Mouse (Mus musculus) olfactory bulb, adult 2 months (tissue): ENCODE results near the gene Tmprss4. TPM values are rescaled to one million over a fixed set of nuclear protein-coding genes. Genes with fewer than 3 reads are reported as not detected.

Experiments
- H3K27ac ChIP-seq: fragments of 200-500 bp; 2 replicates; pipeline ENCODE4 v1.5.1; 2012; ENCODE audit warnings: low read depth, low read length; ENCODE audit not compliant: insufficient read depth
- H3K4me1 ChIP-seq: fragments of 200-500 bp; 2 replicates; pipeline ENCODE4 v1.6.1; 2012; ENCODE audit warnings: low read length; ENCODE audit not compliant: control insufficient read depth, insufficient read depth
- H3K4me3 ChIP-seq: fragments of 200-500 bp; 2 replicates; pipeline ENCODE4 v1.5.1; 2012; ENCODE audit warnings: mild to moderate bottlenecking, low read depth, low read length, moderate library complexity; ENCODE audit not compliant: insufficient read depth
- CTCF ChIP-seq: fragments of 200-500 bp; IDR thresholded peaks from 2 replicates; pipeline ENCODE4 v1.5.1; 2012; ENCODE audit warnings: low read depth, mild to moderate bottlenecking, low read length, moderate library complexity; ENCODE audit not compliant: insufficient read depth
- POLR2A ChIP-seq: fragments of 200-500 bp; IDR thresholded peaks from 2 replicates; pipeline ENCODE4 v1.6.1; 2012; ENCODE audit warnings: mild to moderate bottlenecking, low read depth, low read length, moderate library complexity; ENCODE audit not compliant: insufficient read depth
- WGBS: fragments of 180-500 bp; shearing (Covaris S2); methylation state at CpG from one replicate; pipeline ENCODE4 v1.1.7; 2018; 5-methylcytosine and 5-hydroxymethylcytosine counted together
- polyA plus RNA-seq: library from polyadenylated mRNA; stranded (reverse); fragments of >200 nt; gene quantifications from 2 replicates; pipeline ENCODE4 v1.2.4, GENCODE M21; 2012; ENCODE audit warnings: low replicate concordance; ENCODE audit not compliant: missing spikeins, insufficient read depth, insufficient read length

The Tmprss4 gene
- polyA plus RNA-seq, 1 experiment = not detected

- no peaks in the 10 kb centered on the region for H3K4me1 ChIP-seq
- WGBS = 85% methylated on average over 6 of the region's 6 CpGs
- no peak overlapping the region for H3K4me3 ChIP-seq
- no peak for TF ChIP-seq CTCF
- no peak for TF ChIP-seq POLR2A
- no peak overlapping the region for H3K27ac ChIP-seq
Observed at GRCm38 (mm10) chr9:45235668-45236227, 31.9 kb upstream of the Tmprss4 start.

- TF ChIP-seq CTCF (no peak), POLR2A (no peak)
- 89% methylated on average over 8 of the region's 8 CpGs for WGBS
- H3K4me1 ChIP-seq = no peaks in the 10 kb centered on the region
- no peak overlapping the region for H3K4me3 ChIP-seq
- H3K27ac ChIP-seq = no peak overlapping the region
Observed at GRCm38 (mm10) chr9:45229359-45229758, 25.5 kb upstream of the Tmprss4 start.

- no peak for TF ChIP-seq POLR2A
- TF ChIP-seq CTCF = no peak
- no peak overlapping the region for H3K27ac ChIP-seq
- no peaks in the 10 kb centered on the region for H3K4me1 ChIP-seq
- H3K4me3 ChIP-seq = no peak overlapping the region
- 17% methylated on average over 6 of the region's 6 CpGs for WGBS
Observed at GRCm38 (mm10) chr9:45221567-45221966, 17.7 kb upstream of the Tmprss4 start.

GRCm38 (mm10) chr9:45219644-45220043 lies 15.8 kb upstream of the Tmprss4 start:
- no peak overlapping the region for H3K4me3 ChIP-seq

GRCm38 (mm10) chr9:45215526-45216179 lies 11.8 kb upstream of the Tmprss4 start:
- Histone ChIP-seq H3K4me3 (no peak overlapping the region), H3K4me1 (no peaks in the 10 kb centered on the region), H3K27ac (no peak overlapping the region)
- no peak for TF ChIP-seq CTCF
- TF ChIP-seq POLR2A = no peak
- 71% methylated on average over 11 of the region's 11 CpGs for WGBS

More at GRCm38 (mm10) chr9:45219644-45220043, 15.8 kb upstream of the Tmprss4 start:
- no peaks in the 10 kb centered on the region for H3K4me1 ChIP-seq
- H3K27ac ChIP-seq = no peak overlapping the region
- TF ChIP-seq CTCF (no peak), POLR2A (no peak)
- WGBS = 93% methylated on average over 3 of the region's 3 CpGs

GRCm38 (mm10) chr9:45212001-45212400 lies 8.1 kb upstream of the Tmprss4 start:
- WGBS = 83% methylated on average over 6 of the region's 6 CpGs
- TF ChIP-seq POLR2A (no peak), CTCF (no peak)
- Histone ChIP-seq H3K4me1 (no peaks in the 10 kb centered on the region), H3K4me3 (no peak overlapping the region), H3K27ac (no peak overlapping the region)

GRCm38 (mm10) chr9:45207015-45207743 lies 3.3 kb upstream of the Tmprss4 start:
- Histone ChIP-seq H3K4me1 (no peaks in the 10 kb centered on the region), H3K4me3 (no peak overlapping the region), H3K27ac (no peak overlapping the region)
- WGBS = 80% methylated on average over 7 of the region's 7 CpGs
- TF ChIP-seq POLR2A (no peak), CTCF (no peak)

GRCm38 (mm10) chr9:45206121-45206520 lies 2.2 kb upstream of the Tmprss4 start:
- H3K4me1 ChIP-seq = no peaks in the 10 kb centered on the region
- no peak overlapping the region for H3K4me3 ChIP-seq
- WGBS = 80% methylated on average over 4 of the region's 4 CpGs
- no peak overlapping the region for H3K27ac ChIP-seq
- no peak for TF ChIP-seq POLR2A
- TF ChIP-seq CTCF = no peak

- Histone ChIP-seq H3K4me3 (no peak overlapping the region), H3K4me1 (no peaks in the 10 kb centered on the region), H3K27ac (no peak overlapping the region)
- TF ChIP-seq CTCF (no peak), POLR2A (no peak)
- 91% methylated on average over 5 of the region's 5 CpGs for WGBS
Observed at GRCm38 (mm10) chr9:45205143-45205542, 1.3 kb upstream of the Tmprss4 start.
